Mouse (Mus musculus) lung, postnatal 0 days (tissue): ENCODE results near the gene Drosha.

ENCODE experiments used
- CTCF ChIP-seq: IDR thresholded peaks from 2 replicates; pipeline ENCODE4 v1.5.1; 2016; ENCODE audit warnings: antibody characterized with exemption, mild to moderate bottlenecking
- EP300 ChIP-seq: IDR thresholded peaks from 2 replicates; pipeline ENCODE4 v1.6.1; 2016; ENCODE audit warnings: antibody characterized with exemption, mild to moderate bottlenecking, control low read depth

- TF ChIP-seq CTCF, result no peak
- no peak for TF ChIP-seq EP300
Measured at GRCm38 (mm10) chr15:12781729-12782326, 42.8 kb upstream of the Drosha start.
